Mouse (Mus musculus) E14TG2a.4 (cell line): ENCODE results near the gene Mkrn2.

Experiments used
- CTCF ChIP-seq: conservative IDR thresholded peaks from 2 replicates; pipeline ENCODE4 v1.5.1; 2014; ENCODE audit warnings: low read length
- POU5F1 ChIP-seq: IDR thresholded peaks from 2 replicates; pipeline ENCODE4 v1.6.1; 2014; ENCODE audit warnings: low read length, borderline replicate concordance

DNA sequence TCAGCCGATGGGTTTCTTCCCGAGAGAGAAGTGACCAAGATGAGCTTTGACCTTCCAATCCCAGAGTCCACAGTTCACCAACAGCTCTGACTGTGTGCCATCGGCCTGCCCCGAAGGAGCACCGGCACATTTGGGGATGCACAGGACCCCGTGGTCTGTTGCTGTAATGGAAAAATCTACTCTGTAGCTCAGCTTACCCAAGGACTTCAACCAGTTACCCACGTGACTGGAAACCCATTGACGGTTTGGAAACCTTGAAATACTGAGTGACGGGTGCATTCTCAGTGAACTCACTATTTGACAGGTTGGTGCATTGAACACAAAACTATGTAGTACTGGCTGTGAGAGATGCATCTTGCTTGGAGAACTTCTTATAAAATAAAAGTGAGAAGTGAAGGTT is 23.8 kb upstream of the Mkrn2 start:
- no peak for TF ChIP-seq CTCF
- no peak for TF ChIP-seq POU5F1
